Mouse (Mus musculus): Measurements from ENCODE around the gene Jph4. TPM values are rescaled to one million over a fixed set of nuclear protein-coding genes. Genes with fewer than 3 reads are reported as not detected.

The Jph4 gene
- polyA plus RNA-seq (2014; fragmentation: Illumina TruSeq; extraction: RNeasy Lipid Tissue Mini Kit (QIAGEN cat#74804); ENCODE audit: low read depth, low replicate concordance), result 1.5 TPM

DNA sequence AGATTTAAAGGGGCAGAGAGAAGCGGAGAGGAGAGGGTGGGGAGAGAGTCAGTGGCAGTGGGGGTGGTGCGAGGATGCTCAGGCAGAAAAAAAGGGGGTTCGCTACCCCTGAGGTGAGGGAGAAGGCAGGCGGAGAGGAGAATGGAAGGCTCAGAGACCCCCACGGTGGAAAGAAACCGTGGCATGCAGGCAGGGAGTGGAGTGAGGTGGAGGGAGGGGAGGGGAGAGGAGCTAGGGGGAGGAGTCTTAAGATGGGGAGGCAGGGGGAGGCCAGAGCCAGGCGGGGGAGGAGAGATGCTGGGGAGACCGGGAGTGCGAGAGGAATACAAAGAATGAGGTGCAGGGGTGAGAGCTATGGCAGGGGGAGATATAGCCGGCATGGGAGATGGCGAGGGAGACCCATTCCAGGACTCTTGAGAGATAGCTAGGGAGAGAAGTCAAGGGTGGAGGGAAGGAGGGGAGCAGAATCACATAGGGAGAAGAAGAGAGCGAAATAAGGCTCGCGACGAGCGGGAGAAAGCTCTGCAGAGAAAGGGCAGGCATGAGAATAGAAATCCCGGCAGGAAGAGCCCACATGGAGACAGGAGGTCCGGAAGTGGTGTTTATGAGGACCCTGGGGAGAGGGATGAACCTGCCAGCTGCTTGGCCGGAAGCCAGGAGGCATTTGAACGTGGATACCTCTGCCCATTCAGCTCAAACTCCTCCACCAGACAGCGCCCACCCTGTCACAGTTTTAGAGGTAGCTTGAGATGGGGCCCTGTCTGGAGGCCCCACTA is at the start of gene Jph4:
Jph4 (minus strand) TSS at position 511 of the 776 bp plus-strand sequence.

DNA sequence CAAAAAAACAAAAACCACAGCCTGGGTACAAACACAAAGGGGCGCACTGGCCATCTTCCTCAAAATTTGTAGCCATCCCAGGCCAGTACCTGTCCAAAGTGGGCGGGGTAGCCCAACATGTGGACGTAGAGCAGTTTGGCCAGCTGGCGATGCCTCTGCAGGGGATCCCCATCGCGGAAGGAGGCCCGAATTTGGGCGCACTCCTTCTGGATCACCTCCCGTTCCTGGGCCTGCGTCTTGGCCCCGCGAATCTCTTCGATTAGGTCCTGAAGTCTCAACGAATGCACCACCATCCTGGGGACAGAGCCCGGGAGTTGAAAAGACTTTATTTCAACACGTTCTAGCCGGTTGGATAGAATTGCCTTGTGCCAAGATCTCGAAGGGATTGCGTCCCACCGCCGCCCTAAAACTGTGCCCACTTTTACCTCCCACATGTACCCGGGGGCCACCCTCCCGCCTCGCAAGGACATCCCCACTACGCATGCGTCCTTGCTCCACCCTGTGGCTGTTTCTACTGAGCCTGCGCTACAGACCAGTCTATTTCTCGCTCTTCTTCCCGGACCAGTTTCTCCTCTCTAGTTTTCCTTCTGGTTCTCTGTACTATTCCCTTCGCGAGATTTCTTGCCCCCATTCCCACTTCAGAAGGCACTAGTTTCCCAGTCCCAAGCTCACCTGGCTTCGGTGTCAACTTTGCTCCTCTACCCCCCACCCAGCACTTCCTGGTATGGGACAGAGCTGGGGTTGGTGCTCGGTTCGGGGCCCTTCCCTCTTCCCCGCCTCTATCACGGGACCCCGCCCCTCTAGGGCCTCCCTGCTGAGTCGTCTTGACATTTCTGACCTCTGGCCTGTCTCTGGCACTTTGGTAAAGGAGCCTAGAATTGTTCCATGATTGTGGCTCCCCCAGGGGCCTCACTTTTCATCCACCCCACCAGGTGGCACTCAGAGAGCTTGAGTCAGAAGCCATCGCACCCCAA is 10.6 kb downstream of the Jph4 start, which contains the start of gene Ap1g2:
Ap1g2 (minus strand) TSS at position 758 of the 974 bp plus-strand sequence.

DNA sequence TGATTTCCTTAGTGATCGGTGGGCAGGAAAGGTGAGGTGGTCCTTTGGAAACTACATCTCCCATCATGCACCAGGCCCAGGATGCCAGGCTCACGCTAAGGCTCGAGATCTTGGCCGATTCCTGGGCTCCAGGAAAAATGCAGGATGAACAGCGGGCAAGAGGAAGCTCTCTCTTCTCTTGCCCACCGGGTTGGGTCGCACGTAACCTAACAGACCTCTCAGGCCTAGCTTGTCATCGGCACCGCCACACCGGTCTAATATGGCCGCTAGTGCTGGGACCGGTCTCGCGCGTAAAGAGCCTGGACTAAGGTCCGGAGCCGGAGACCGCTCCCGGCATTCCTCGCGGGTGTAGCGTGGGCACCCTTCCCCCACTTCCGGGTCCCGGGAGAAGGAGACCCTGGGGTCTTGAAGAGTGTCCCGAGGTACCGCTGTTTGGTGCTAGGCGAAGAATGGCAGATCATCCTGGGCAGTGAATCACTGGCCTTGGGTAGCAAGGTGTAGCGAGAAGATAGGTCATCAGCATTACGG is 22.0 kb downstream of the Jph4 start, which contains the start of gene Thtpa:
Thtpa (plus strand) TSS at position 81 of the 528 bp plus-strand sequence.

DNA sequence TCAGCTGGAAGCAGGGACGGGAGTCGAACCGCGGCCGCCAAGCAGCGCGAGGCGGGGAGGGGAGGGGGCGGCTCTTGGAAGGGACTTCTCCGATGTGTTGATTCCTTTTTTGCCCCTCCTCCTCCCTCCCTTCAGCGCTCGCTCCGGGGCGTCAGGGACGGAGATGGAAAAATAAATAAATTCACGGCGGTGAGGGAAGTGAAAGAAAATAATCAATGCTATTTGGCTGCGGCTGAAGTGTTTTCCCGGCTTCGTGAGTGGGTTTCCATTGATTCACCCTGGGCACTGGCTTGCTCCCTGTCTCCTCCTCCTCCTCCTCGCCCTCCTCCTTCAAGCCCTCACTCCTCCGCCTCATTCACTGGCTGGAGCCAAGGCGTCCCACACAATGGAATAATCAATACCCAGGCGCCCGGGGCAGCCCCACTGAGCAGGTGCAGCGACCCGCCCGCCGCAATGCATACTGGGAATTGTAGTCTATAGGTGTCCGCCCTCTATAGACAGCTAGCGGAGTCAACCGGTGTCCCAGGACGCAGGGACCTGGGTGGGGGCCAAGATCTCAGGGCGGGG is 24.6 kb downstream of the Jph4 start, which contains the start of gene Zfhx2:
Zfhx2 (minus strand) TSS at position 314 of the 567 bp plus-strand sequence.

Other genes with a start within 250 kb of the Jph4 start
- gene Homez, start 246.0 kb downstream of the Jph4 start, polyA plus RNA-seq (2014; fragmentation: Illumina TruSeq; extraction: RNeasy Lipid Tissue Mini Kit (QIAGEN cat#74804); ENCODE audit: low read depth, low replicate concordance), result 7.2 TPM
- 5.7 TPM for gene Ppp1r3e, start 239.4 kb downstream of the Jph4 start, polyA plus RNA-seq (2014; fragmentation: Illumina TruSeq; extraction: RNeasy Lipid Tissue Mini Kit (QIAGEN cat#74804); ENCODE audit: low read depth, low replicate concordance)
- gene Bcl2l2, start 233.6 kb downstream of the Jph4 start, polyA plus RNA-seq (2014; fragmentation: Illumina TruSeq; extraction: RNeasy Lipid Tissue Mini Kit (QIAGEN cat#74804); ENCODE audit: low read depth, low replicate concordance), result 24.1 TPM
- not detected for gene Gm20521, start 233.5 kb downstream of the Jph4 start, polyA plus RNA-seq (2014; fragmentation: Illumina TruSeq; extraction: RNeasy Lipid Tissue Mini Kit (QIAGEN cat#74804); ENCODE audit: low read depth, low replicate concordance)
- 56.1 TPM for gene Pabpn1, start 224.4 kb downstream of the Jph4 start, polyA plus RNA-seq (2014; fragmentation: Illumina TruSeq; extraction: RNeasy Lipid Tissue Mini Kit (QIAGEN cat#74804); ENCODE audit: low read depth, low replicate concordance)
- 0.41 TPM for gene Slc22a17, start 203.8 kb downstream of the Jph4 start, polyA plus RNA-seq (2014; fragmentation: Illumina TruSeq; extraction: RNeasy Lipid Tissue Mini Kit (QIAGEN cat#74804); ENCODE audit: low read depth, low replicate concordance)
- gene Efs, start 190.8 kb downstream of the Jph4 start, polyA plus RNA-seq (2014; fragmentation: Illumina TruSeq; extraction: RNeasy Lipid Tissue Mini Kit (QIAGEN cat#74804); ENCODE audit: low read depth, low replicate concordance), result 0.28 TPM
- gene Il25, start 184.2 kb downstream of the Jph4 start, polyA plus RNA-seq (2014; fragmentation: Illumina TruSeq; extraction: RNeasy Lipid Tissue Mini Kit (QIAGEN cat#74804); ENCODE audit: low read depth, low replicate concordance), result not detected
- not detected for gene Cmtm5, start 180.7 kb downstream of the Jph4 start, polyA plus RNA-seq (2014; fragmentation: Illumina TruSeq; extraction: RNeasy Lipid Tissue Mini Kit (QIAGEN cat#74804); ENCODE audit: low read depth, low replicate concordance)
- gene Myh6, start 150.0 kb downstream of the Jph4 start, polyA plus RNA-seq (2014; fragmentation: Illumina TruSeq; extraction: RNeasy Lipid Tissue Mini Kit (QIAGEN cat#74804); ENCODE audit: low read depth, low replicate concordance), result not detected
- gene Gm17428, start 140.0 kb downstream of the Jph4 start, polyA plus RNA-seq (2014; fragmentation: Illumina TruSeq; extraction: RNeasy Lipid Tissue Mini Kit (QIAGEN cat#74804); ENCODE audit: low read depth, low replicate concordance), result not detected
- gene Myh7, start 122.3 kb downstream of the Jph4 start, polyA plus RNA-seq (2014; fragmentation: Illumina TruSeq; extraction: RNeasy Lipid Tissue Mini Kit (QIAGEN cat#74804); ENCODE audit: low read depth, low replicate concordance), result not detected
- gene Ngdn, start 101.5 kb downstream of the Jph4 start, polyA plus RNA-seq (2014; fragmentation: Illumina TruSeq; extraction: RNeasy Lipid Tissue Mini Kit (QIAGEN cat#74804); ENCODE audit: low read depth, low replicate concordance), result 7.9 TPM
- gene Zfhx2, start 24.6 kb downstream of the Jph4 start, polyA plus RNA-seq (2014; fragmentation: Illumina TruSeq; extraction: RNeasy Lipid Tissue Mini Kit (QIAGEN cat#74804); ENCODE audit: low read depth, low replicate concordance), result 0.54 TPM
- gene Thtpa, start 22.2 kb downstream of the Jph4 start, polyA plus RNA-seq (2014; fragmentation: Illumina TruSeq; extraction: RNeasy Lipid Tissue Mini Kit (QIAGEN cat#74804); ENCODE audit: low read depth, low replicate concordance), result 6.0 TPM
- 8.4 TPM for gene Ap1g2, start 10.3 kb downstream of the Jph4 start, polyA plus RNA-seq (2014; fragmentation: Illumina TruSeq; extraction: RNeasy Lipid Tissue Mini Kit (QIAGEN cat#74804); ENCODE audit: low read depth, low replicate concordance)
- not detected for gene Dhrs2, start 105.1 kb upstream of the Jph4 start, polyA plus RNA-seq (2014; fragmentation: Illumina TruSeq; extraction: RNeasy Lipid Tissue Mini Kit (QIAGEN cat#74804); ENCODE audit: low read depth, low replicate concordance)

Data from sigmoid colon, adult 10 weeks (tissue).